Mouse (Mus musculus): ENCODE results near the gene Bola3. TPM values are rescaled to one million over a fixed set of nuclear protein-coding genes. Genes with fewer than 3 reads are reported as not detected.

The Bola3 gene
- polyA plus RNA-seq, 1 experiment from 2014 or later, result 126 TPM

DNA sequence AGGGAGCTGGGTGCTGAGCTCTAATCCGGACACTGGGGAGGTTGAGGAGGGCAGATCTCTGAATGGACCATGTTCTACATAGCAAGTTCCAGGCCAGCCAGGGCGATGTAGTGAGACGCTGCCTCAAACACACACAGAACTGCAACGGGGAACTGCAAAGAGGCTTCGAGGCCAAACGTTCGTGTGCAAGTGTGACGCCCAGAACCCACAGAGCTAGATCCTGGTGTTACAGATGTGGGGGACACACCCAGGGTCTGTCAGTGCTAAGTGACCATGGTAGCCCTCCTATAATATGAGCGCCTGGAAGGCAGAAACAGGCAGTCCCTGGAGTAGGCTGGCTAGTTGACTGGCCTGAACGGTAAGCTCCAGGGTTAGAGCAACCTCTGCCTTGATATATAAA, 8.5 kb downstream of the Bola3 start:
- no peak for TF ChIP-seq CTCF (IDR thresholded peaks at IDR 0.05)
- DNase-seq (ENCODE audit: low read depth, low spot score) (no peak), ATAC-seq (no peak)
- in situ Hi-C loops (cut with MboI; ENCODE audit: low pct_unique_long_range_greater_than_20kb), result loop anchor here (5.0 kb wide), 1 partner anchor 155 kb away; no protein-coding TSS in a partner anchor
- POLR2A ChIA-PET, result no interaction called here
- CTCF ChIA-PET, result interaction anchor here (0.8 to 2.9 kb wide), 4 partner anchors 80 to 178 kb away, joined by 3 to 13 read pairs (median 3); no protein-coding TSS in a partner anchor
- no peaks in the 10 kb centered on the region for H3K27me3 ChIP-seq

DNA sequence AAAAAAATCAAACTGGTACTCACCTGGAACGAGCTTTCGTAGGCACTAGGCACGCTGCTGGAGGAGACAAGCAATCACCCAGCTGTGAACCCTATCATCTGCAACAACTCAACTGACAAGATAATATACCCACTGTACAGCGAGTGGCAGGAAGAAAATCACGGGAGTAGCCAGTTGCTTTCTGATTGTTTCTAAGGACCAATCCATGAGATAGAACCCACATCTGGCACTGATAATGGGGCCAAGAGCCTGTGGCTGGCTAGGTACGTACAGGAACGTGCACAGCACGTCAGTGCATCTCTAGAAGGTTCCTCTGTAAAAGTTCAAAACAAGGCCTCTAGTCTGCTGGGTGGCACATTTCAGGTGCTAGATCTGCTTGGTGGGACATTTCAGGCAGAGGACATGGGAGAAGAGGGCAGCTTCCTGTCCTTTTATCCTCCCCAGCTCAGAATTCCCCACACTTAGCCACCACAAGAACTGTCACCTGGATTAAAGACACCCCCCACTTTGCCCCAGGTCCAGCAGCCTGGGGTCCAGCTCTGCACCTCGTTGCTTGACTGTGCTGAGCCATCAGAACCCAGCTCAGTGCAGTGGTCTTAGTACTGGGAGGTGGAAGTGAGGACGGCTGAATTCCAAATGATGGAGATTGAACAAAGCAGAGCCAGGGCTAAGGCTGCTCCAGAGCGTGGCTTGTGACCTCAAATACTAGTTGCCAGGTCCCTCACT, 12.7 kb downstream of the Bola3 start:
- POLR2A ChIA-PET, result interaction anchor here (0.8 kb wide), 1 partner anchor 149 kb away, joined by 4 read pairs; no protein-coding TSS in a partner anchor
- in situ Hi-C loops (cut with MboI; ENCODE audit: low pct_unique_long_range_greater_than_20kb), result no loop called here
- DNase-seq (ENCODE audit: low read depth, low spot score) (no peak), ATAC-seq (no peak)
- CTCF ChIA-PET, result interaction anchor here (0.8 kb wide), 1 partner anchor 35 kb away, joined by 3 read pairs; no protein-coding TSS in a partner anchor
- TF ChIP-seq CTCF (IDR thresholded peaks at IDR 0.05), result no peak
- no peaks in the 10 kb centered on the region for H3K27me3 ChIP-seq

DNA sequence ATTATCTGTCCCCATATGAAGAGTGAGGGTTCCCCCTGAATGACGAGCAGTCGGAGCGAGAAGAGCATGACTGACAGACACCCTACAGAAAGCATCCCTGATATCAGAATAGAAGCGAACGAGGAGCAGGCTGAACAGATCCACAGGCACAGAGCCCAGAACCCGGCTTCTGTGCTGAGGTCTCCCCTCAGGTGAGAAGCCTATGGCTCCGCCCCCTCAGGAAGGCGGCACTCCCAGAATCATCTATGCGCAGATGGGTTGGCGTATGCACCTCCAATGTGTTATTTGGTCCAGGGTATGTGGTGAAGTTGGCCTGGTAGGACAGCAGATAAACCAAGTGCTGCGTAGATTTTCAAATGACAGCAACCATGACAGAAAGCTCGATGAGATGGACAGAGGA, 14.1 kb downstream of the Bola3 start:
- TF ChIP-seq CTCF (IDR thresholded peaks at IDR 0.05), result no peak
- in situ Hi-C loops (cut with MboI; ENCODE audit: low pct_unique_long_range_greater_than_20kb), result no loop called here

GRCm38 (mm10) chr6:83370316-83370965, 21.5 kb downstream of the Bola3 start:
- no peaks in the 10 kb centered on the region for H3K27me3 ChIP-seq
- in situ Hi-C loops (cut with MboI; ENCODE audit: low pct_unique_long_range_greater_than_20kb), result no loop called here
- no peak for ATAC-seq

More for the DNA sequence above, 14.1 kb downstream of the Bola3 start:
- DNase-seq (ENCODE audit: low read depth, low spot score) (no peak), ATAC-seq (no peak)
- ChIA-PET POLR2A (no interaction called here), CTCF (no interaction called here)
- H3K27me3 ChIP-seq, result no peaks in the 10 kb centered on the region

GRCm38 (mm10) chr6:83371350-83371749, 22.4 kb downstream of the Bola3 start:
- in situ Hi-C loops (cut with MboI; ENCODE audit: low pct_unique_long_range_greater_than_20kb), result no loop called here
- TF ChIP-seq CTCF (IDR thresholded peaks at IDR 0.05), result no peak
- DNase-seq (ENCODE audit: low read depth, low spot score) (no peak), ATAC-seq (no peak)
- ChIA-PET POLR2A (interaction anchor here (0.5 to 0.9 kb wide), 2 partner anchors 21 to 196 kb away, joined by 3 read pairs; no protein-coding TSS in a partner anchor), CTCF (interaction anchor here (0.9 to 1.8 kb wide), 2 partner anchors 11 to 138 kb away, joined by 3 to 4 read pairs; no protein-coding TSS in a partner anchor)
- no peaks in the 10 kb centered on the region for H3K27me3 ChIP-seq

More at GRCm38 (mm10) chr6:83370316-83370965, 21.5 kb downstream of the Bola3 start:
- ChIA-PET CTCF (interaction anchor here (1.8 kb wide), 1 partner anchor 12 kb away, joined by 4 read pairs; no protein-coding TSS in a partner anchor), POLR2A (no interaction called here)
- no peak for TF ChIP-seq CTCF (IDR thresholded peaks at IDR 0.05)
- DNase-seq (ENCODE audit: low read depth, low spot score), result no peak

DNA sequence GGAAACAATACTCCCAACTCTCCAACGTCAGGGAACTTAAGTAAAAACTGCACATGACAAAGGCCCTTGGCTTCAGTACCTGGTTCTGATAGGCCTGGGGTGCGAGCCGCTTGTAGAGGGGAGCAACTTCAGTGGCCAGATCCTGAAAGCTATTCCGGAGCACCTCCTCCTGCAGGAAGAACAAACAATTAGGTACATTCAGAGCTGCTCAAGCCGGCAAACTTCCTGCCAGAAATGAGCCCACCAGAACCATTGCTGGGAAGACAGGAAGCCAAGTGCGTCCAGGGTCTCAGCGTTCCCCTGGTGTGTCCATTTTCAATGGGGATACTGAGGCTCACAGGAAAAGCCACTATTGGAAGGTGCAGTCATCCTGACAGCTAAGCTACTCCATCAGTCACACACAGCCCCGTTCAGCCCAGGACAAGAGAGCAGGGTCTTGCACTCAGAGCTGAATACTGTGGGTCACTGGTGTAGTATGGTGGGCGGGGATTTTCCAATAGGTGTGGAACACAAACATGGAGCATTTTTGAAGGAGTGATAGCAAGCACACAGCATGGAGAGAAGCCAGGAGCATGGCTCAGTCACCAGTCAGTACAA, 24.9 kb downstream of the Bola3 start:
- in situ Hi-C loops (cut with MboI; ENCODE audit: low pct_unique_long_range_greater_than_20kb), result no loop called here
- no peak for ATAC-seq
- CTCF ChIA-PET, result interaction anchor here (1.2 kb wide), 1 partner anchor 10 kb away, joined by 4 read pairs; no protein-coding TSS in a partner anchor
- no peaks in the 10 kb centered on the region for H3K27me3 ChIP-seq
- POLR2A ChIA-PET, result no interaction called here
- no peak for DNase-seq (ENCODE audit: low read depth, low spot score)
- no peak for TF ChIP-seq CTCF (IDR thresholded peaks at IDR 0.05)

DNA sequence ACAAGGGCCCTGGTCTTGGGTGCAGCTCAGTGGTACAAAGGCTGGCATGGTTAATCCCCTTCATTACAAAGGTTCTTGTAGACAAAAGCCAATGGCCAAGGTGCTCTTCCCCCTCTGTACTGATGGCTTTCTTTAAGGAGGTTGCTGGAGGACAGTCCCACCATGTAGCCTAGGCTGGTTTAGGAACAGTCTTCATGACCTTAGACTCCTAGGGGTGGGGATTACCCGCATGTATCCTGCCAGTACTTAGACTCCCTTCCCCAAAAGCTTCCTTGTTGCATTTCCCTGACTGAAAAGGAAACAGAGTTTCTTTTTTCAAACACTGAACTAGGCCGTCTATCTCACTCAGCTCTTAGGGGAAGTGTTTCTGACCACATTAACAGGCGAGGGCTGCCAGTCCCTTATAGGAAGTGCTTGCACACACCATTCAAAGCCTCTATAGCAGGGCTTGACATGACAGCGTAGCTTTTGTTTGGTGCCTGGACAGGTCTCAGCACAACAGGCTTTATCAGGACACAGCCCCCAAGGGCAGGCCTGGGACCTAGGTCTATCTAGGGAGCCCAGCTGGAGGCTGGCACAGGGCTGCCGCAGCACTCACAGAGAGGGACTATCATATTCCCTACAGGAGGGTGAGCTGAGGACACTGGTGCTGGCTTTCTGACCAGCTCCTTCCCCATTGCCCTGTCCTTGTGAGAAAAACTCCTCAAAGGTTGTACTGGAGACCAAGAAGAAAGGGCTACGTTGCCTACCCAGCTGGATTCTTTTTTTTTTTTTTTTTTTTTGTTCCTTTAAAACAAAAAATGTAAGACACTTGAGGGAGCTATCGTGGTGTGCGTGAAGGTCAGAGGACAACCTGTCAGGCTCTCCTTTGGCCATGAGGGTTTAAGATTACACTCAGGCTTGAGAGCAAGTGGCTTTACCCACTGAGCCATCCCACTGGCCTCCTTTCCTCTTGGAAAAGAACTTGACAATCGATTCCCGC, 32.9 kb downstream of the Bola3 start:
- in situ Hi-C loops (cut with MboI; ENCODE audit: low pct_unique_long_range_greater_than_20kb), result no loop called here
- DNase-seq (ENCODE audit: low read depth, low spot score), result no peak
- no peak for ATAC-seq
- H3K27me3 ChIP-seq, result no peaks in the 10 kb centered on the region
- TF ChIP-seq CTCF (IDR thresholded peaks at IDR 0.05), result no peak
- ChIA-PET POLR2A (interaction anchor here (1.7 kb wide), 1 partner anchor 61 kb away, joined by 5 read pairs; no protein-coding TSS in a partner anchor), CTCF (interaction anchor here (0.6 to 1.8 kb wide), 4 partner anchors 10 to 128 kb away, joined by 3 to 4 read pairs (median 4); no protein-coding TSS in a partner anchor)

DNA sequence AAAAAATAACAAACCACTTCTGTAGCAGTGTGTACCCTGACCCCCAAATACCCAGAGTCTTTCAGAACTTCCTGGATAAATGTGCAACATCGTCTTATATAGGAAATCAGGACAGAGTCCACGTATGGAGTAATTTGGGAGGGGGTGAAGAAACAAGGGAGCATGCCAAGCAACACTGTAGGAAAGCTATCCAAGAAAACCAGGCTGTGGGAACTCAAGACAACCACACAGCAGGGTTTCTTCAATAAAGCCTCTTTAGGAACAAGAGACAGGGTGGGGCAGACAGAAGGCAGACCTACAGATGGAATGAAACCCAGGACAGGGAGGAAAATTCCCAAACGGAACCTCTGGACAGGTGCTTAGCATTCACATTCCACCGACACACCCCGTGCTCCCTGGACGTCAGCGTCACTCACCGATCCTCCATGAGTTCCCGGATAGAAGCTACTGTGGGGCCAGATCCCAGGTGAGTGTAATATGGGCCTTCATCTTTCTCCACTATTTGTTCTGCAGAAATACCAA, 36.7 kb downstream of the Bola3 start:
- in situ Hi-C loops (cut with MboI; ENCODE audit: low pct_unique_long_range_greater_than_20kb), result no loop called here
- no peak for TF ChIP-seq CTCF (IDR thresholded peaks at IDR 0.05)
- no peaks in the 10 kb centered on the region for H3K27me3 ChIP-seq
- ChIA-PET POLR2A (no interaction called here), CTCF (interaction anchor here (2.3 kb wide), 1 partner anchor 14 kb away, joined by 6 read pairs; no protein-coding TSS in a partner anchor)
- no peak for DNase-seq (ENCODE audit: low read depth, low spot score)
- no peak for ATAC-seq

- no peak for TF ChIP-seq CTCF (IDR thresholded peaks at IDR 0.05)
- in situ Hi-C loops (cut with MboI; ENCODE audit: low pct_unique_long_range_greater_than_20kb), result no loop called here
- CTCF ChIA-PET, result no interaction called here
- POLR2A ChIA-PET, result interaction anchor here (1.2 kb wide), 1 partner anchor 105 kb away, joined by 4 read pairs; no protein-coding TSS in a partner anchor
- H3K27me3 ChIP-seq, result no peaks in the 10 kb centered on the region
- DNase-seq (ENCODE audit: low read depth, low spot score) (no peak), ATAC-seq (no peak)
Measured at GRCm38 (mm10) chr6:83392166-83392780, 43.3 kb downstream of the Bola3 start.
